Mouse (Mus musculus): ENCODE measurements around the gene Clic5.
"Not testable (repeated sequence)": the region's sequence is repeated elsewhere in the genome, so short reads cannot be mapped to it uniquely, and the experiment has no call there.

The Clic5 gene

DNA sequence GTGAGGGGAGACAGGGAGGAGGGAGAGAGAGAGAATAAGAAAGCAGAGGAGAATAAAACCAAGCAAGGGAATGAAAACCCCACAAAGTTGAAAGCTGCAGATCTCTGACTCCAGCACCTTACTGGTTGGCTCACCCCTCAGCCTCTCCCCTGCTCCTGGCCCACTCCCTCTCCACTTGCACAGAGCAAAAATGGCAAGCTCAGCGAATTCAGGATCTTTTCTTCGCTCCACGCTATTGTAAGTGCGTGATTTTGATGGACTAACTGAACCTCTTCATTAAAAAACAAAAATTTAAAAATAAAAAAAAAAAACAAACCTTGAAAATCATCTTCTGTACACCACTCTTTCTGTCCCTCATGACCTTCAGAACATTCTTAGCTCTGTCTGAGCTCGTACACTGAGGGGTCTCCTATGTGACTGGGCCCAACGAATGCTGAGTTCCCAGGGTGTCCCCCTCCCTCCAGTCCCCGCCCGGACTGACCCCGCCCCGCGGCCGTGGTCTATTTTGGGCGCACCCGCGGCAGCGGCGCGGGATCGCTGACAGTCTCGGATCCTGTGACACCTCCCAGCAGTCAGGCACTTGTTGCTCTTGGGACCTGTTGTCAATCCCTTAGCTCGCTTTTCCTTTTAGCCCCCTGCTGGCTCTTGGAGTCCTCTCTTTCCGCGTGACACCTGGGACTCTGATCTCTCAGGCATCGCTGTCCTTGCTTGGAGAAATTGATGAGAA lies at the start of gene Clic5:
TSS of gene Clic5 (plus strand) at position 543 of the 727 bp plus-strand sequence.
- DNase-seq (ENCODE audit: extremely low spot score, low read depth, low spot score) = no peak

DNA sequence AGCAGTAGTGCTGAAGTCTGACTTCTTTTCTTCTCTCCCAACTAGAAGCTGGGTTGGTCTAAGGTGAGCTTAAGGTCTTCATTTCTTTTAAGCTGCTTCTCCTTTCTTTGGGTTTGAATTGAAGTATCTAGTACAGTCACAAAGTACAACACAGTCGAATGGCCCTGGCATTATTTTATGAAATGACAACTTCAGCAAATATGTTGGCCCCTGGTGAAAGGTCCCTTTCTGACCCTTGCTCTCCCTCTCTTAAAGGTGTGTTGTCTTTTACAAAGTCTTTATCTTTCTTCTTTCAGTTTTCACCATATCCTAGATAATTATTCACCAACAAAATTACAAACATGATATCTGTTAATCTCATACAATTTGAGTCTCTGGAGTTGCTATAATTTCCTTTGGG lies 42.6 kb upstream of the Clic5 start:
- no peak for DNase-seq (ENCODE audit: extremely low spot score, low read depth, low spot score)

DNA sequence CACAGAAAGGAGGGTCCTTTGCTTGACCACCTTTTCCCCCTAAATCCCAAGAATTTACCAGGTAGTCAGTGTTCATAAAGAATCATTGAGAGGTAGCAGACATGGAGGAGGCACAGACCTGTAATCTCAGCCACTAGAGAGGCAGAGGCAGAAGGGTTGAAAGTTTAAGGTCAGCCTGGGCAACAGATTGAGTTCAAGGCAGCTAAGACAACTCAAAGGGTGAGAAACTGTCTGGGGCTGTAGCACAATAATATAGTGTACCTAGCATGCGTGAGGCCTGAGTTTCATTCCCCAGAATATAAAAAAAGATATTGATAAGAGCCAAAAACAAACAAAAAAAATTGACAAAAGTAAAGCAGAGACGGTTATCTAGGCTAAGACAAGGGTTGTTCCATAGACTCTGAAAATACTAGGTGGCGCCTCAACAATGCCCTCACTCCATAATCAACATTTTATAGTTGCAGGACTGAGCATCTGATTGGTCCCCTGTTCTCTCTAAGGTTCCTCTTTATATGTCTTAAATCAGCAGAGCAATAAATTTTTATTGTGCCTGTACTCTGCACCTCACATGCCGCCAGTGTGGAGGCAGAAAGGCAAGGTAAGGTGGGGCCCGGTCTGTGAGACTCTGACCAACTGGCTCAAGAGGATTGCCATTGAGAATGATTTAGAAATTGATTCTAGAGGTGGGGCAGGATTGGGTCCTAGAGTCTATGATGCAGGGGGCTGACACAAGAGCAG lies 40.1 kb upstream of the Clic5 start:
- no peak for DNase-seq (ENCODE audit: extremely low spot score, low read depth, low spot score)

DNA sequence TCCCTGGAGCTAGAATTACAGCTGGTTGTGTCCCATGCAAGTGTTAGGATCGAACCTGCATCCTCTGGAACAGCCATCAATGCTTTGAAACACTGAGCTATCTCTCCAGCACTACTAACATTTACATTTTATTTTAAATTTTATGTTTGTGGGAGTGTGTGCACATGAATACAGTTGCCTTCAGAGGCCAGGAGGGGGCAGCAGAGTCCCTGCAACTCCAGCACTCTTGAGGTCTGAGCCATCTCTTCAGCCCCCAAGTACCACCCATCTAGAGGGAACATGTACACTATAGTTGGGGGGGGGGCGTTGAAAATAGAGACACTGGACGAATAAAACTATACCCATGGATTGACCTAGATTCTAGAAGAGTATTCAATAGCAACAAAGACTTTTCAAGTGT lies 37.3 kb upstream of the Clic5 start:
- no peak for DNase-seq (ENCODE audit: extremely low spot score, low read depth, low spot score)

DNA sequence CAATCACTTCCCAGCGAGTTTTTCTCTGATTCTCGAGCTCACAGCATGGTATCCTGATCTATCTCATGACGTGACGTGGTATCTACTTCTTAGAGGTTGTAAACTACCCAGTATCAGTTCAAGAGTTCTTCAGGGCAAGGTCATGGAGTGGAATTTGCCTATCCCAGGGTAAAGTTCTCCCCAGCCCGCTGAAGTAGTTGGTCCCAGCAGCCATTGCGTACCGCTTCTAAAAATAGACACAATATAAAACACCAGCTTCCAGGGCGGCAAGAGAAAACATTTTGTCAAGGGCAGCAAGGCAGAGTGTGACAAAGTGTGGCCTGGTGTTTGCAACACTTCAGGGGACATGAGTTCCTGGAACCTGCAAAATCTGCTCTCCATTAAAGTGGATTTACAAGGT lies 36.5 kb upstream of the Clic5 start:
- no peak for DNase-seq (ENCODE audit: extremely low spot score, low read depth, low spot score)

DNA sequence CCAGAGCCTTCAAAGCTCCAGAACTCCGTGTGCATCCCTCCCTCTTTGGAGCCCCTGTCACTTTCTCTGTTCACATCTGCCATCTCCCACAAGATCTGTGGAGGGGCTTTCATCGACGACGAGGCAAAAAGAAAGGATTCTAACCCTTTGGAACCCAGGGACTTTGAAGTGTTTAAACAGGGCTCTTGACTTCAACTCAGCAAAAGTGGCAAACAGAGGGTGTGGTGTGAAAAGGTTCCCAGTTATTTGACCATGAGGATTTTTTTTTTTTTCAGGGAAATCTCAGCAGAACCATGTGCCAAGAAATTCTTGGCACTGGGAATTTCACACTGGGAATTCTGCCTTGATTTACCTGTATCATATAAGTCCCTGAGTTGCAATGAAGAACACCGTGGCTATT lies 34.5 kb upstream of the Clic5 start:
- no peak for DNase-seq (ENCODE audit: extremely low spot score, low read depth, low spot score)

DNA sequence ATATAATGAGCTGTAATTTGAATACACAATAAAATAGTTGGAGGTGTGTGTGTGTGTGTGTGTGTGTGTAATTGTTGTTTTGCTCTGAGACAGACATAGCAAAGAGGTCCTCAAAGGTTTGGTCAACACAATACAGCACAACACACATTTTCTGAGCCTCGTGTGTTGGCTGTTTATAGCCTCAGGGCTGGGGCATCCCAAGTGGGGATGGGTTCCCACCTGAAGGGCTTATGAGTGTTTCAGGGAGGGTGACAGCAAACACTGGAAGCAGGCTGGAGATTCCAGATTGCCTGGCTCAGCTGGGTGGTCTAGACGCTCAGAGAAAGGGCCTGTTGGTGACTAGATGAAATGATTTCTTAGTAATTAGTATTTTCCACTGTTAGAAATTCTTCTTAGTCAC lies 33.2 kb upstream of the Clic5 start:
- DNase-seq (ENCODE audit: extremely low spot score, low read depth, low spot score) = no peak

DNA sequence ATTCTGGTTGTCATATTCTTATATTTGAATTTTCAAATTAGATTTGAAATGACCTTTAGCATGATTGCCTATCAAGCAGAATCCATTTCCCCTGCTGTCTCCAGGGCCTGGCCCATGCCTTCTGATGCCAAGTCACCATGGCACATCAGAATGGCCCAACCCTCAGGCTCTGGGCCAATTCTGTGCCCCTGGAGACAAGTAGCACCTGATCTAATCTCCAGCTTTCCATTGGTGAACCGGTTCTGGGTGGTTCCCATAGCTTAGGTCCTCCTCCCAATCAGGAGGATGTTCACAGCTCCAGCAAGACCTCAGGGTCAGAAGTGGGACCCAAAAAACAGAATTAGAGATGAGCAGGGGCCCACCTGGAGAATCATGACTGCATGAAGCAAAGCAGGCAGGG lies 30.2 kb upstream of the Clic5 start:
- DNase-seq (ENCODE audit: extremely low spot score, low read depth, low spot score) = no peak

DNA sequence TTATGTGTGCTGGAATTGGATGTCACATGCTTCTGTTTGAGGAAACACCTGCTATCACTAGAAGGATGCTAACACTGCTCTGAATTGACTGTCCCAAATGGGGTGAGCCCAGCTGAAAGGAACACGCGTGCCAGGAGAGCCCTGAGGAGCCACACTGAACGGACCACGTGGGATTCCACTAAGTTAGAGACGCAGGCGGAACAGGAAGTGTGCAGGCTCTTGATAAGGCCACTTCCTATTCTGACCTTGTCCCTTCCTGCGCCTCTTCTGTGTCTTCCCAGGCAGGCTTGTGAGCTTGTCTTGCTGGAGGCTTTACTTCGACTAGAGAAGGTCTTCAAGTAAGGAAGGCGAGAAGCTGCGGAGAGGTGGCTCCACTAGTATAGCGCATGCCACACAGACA lies 27.9 kb upstream of the Clic5 start:
- DNase-seq (ENCODE audit: extremely low spot score, low read depth, low spot score) = no peak

DNA sequence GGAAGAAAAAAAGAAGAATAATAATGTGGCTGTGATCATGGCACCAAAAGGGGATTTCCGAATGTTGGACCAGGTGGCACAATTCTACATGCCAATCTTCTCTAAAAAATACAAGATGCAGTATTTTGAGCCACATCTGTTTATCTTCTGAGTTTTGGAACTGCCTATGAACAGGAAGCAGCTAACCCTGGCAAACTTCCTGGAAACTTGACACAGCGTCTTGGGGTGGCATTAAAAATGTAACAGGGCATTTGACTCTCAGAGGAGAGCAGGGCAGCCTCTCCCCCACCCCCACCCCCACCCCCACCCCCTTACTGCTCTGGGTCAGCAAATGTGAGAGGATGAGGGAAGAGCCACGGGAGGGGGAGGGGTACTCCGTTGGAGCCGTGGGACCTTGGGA lies 25.9 kb upstream of the Clic5 start:
- DNase-seq (ENCODE audit: extremely low spot score, low read depth, low spot score) = no peak

DNA sequence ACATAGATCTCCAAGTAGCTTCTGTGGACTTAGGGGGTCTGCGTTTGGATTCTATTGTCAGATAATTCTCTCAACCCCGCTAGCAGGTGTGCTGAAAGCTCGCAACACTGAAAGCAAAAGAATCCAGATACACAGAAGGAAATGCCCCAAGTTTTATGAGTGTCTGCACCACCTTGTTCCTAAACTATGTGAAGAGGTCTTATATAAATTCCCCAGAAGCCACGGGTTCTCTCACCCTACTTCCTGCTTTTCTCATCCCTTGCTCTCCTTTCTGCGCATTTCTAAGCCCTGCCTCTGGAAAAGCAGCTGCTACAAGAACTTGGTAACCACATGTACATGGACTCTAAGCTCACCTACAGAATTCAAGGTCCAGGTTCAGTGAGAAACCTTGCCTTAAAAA lies 25.4 kb upstream of the Clic5 start:
- DNase-seq (ENCODE audit: extremely low spot score, low read depth, low spot score) = no peak

DNA sequence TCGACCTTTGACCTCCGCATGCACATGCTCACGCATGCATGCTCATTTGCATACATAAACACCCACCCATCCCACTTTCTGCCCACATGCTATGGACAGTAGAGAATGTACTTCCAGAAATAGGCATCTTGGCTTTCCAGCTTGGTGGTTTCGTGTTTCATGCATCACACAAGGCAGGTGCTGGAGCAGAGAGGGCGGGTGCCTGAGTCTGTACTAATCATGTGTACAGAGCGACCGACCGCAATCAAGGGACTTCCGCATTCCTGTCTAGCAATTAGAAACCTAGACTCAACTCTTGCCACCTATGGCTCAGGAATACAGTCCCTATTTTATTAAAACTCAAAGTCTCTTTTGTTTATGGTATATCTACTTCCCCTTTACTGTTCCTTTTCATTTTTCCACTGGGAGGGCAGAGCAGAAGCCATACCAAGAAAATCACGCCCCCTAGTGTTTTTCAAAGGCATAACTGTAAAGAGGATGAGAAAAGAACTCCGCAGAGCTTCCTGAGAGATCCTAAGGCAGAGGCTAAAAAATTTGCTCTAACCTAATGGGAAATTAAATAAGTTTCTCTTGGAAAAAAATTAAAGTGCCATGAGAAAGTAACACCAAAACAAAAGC lies 22.5 kb upstream of the Clic5 start:
- DNase-seq (ENCODE audit: extremely low spot score, low read depth, low spot score) = no peak

DNA sequence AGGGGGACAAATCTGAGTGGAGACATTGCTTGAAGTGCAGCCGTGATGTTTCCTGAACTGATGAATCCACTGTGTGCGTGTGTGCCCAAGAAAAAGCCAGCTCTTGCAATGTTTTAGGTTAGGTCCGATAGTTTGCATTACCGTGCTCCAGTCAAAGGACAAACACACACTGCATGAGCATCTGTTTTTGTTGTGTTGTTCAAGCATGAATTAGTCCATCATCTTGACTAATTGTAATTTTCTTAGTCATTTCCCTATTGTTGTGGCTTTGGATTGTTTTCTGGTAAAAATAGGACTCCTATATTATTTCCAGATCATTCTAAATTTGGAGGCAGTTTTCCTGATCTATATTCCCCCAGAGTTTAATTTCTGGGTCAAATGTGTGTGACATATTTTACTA lies 18.7 kb upstream of the Clic5 start:
- DNase-seq (ENCODE audit: extremely low spot score, low read depth, low spot score) = no peak

DNA sequence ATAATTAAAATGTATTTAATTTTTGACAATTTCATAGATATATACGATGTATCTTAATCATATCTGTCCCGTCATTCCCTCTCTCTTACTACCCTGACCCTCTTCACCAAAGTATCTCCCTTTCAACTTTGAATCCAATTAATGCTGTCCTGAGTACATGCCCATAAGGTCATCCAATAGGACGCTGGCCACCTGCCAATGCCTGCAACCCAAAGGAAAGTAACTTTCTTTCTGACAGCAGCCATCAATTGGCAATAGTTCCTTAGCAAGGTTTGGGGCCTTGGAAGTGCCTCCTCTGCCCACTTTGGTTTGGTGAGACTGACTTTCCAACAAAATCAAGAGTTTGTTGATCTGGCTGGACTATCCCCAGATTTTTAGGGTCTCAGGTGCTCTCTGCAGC lies 18.1 kb upstream of the Clic5 start:
- DNase-seq (ENCODE audit: extremely low spot score, low read depth, low spot score) = no peak

DNA sequence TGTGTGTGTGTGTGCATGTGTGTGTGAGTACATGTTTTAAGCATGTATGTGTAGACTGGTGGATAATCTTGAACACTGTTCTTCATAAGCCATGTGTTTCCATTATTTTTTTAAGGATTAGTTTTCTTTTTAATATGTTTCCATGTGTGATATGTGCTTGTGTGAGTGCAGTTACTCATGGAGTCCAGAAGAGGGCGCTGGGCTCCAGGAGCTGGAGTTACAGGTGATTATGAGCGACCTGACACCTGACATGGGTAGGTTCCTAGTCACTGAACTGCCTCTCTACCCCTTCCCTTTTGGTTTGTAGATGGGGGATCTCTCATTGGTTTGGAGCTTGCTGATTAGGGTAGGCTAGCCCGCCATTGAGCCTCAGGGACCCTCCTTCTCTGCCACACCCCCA lies 16.5 kb upstream of the Clic5 start:
- no peak for DNase-seq (ENCODE audit: extremely low spot score, low read depth, low spot score)

DNA sequence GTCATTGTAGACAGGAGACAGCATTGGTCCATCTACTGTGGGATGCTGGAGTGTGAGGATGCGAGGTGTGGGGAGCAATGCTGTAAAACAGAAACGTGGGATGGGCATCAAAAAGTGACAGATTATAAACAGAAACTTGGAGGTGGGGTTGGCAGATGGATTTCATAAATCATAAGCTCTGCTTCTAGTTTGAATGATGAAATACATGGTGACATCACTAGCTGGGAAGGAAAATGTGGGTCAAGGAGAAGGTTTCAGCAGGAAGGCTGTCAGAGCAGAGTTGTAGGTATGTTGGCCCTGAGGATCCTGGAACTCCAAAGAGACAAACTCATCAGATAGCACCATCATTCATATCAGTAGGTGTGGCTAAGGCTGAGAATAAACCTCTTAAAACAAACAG lies 15.0 kb upstream of the Clic5 start:
- no peak for DNase-seq (ENCODE audit: extremely low spot score, low read depth, low spot score)

DNA sequence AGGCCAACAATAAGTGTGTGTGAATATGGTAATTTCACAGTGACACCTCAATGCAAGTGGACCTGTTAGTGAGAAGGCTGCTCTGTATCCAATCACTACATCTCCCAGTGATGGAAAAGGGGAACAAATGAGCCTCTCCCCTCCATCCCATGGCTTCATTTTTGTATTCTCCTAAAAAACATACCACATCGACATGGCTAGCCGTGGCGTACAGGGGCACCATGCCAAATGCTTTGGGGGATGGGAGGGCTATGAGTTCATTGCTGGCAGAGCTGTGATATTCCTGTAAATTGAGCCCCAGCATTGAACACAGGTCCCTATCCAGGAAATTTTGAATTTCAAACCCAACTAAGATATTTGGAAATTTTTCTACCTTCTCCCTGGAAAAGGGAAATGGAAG lies 11.1 kb upstream of the Clic5 start:
- no peak for DNase-seq (ENCODE audit: extremely low spot score, low read depth, low spot score)

DNA sequence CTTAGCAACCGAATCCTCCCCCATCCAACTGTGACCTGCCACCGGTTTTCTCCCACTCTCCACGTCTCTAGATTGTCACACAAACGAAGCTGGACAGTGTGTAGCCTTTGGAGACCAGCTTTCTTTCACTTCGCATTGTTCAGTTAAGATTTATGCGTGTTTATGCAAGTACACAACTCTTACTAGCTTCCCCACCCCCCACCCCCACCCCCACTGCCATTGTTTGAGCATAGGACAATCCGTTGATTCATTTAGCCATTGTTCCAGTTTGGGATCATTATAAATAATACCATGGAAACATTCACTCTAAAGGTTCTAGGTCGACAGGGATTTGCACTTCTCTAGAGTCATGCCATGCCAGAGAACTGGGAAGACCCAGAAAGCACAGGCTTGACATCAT lies 7.0 kb upstream of the Clic5 start:
- DNase-seq (ENCODE audit: extremely low spot score, low read depth, low spot score) = no peak

DNA sequence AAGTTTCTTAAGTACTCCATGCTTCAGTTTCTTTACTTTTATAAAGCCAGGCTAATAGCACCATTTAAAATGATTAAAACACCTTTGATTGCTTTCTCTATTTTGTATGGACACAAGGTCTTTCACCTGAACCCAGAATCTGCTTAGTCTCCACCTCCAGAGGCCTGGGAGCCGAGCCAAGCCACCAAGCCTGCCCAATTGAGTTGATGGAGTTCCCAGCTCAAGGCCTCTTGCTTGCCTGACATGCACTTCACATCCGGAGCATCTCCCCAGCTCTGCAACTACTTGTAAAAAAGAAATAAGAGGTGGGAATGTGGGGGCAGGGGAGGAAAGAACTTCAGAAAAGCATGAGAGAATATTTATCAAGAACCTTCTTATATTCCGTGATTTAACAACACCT lies 1.5 kb upstream of the Clic5 start:
- no peak for DNase-seq (ENCODE audit: extremely low spot score, low read depth, low spot score)

DNA sequence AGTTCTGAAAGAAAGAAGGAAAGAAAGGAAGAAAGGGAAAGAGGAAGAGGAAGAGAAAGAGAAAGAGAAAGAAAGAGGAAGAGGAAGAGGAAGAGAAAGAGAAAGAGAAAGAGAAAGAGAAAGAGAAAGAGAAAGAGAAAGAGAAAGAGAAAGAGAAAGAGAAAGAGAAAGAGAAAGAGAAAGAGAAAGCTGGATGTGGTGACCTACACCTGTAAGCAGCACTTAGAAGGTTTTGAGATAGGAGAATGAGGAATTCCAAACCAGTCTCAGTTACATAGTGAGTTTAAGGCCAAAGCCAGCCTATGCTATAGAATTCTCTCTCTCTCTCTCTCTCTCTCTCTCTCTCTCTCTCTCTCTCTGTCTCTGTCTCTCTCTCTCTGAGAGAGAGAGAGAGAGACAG lies 847 bp upstream of the Clic5 start:
- not testable (repeated sequence) for DNase-seq (ENCODE audit: extremely low spot score, low read depth, low spot score)

DNA sequence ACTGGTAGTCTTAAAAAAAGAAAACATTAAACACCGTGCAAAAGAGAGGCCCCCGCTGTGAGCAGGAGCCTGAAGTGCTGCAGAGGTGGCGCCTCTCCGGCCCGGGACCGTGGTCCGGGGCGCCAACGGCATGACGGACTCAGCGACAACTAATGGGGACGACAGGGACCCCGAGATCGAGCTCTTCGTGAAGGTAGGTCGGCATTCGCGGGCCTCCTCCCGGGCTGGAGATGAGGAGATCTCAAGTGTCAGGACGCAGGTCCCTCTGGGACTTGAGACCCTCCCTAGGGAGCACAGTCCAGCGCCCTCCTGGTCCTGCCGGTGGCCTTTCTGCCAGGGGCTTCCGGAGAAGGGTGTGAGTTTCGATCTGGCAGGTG lies 373 bp downstream of the Clic5 start:
- no peak for DNase-seq (ENCODE audit: extremely low spot score, low read depth, low spot score)

DNA sequence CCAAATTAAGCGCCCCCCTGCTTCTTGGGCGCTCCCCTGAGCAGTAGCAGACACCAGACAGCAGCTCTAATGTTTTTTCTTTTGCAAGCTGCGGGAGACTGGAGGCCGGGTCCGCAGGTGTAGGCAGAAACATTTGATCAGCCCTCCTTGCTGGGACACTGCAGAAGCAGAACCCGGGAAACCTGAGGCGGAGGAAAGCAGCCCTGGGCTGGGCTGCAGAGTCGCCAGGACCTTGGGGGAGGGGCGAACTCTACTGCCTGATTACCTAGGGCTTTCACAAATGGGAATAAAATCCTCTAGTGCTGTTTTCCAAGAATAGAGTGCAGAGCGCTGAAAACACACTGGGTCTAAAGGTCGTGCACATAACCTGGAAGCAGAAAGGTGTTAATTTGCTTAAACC lies 1.3 kb downstream of the Clic5 start:
- DNase-seq (ENCODE audit: extremely low spot score, low read depth, low spot score) = no peak
